Mouse (Mus musculus) heart, embryonic 11.5 days (tissue): ENCODE measurements at regions not wholly inside any gene's neighbourhood (a gene's known extent, or its start where the extent isn't known, plus 50 kb on each side); places are given as distances from the start of the nearest gene placed in this dataset.
A peak's percentile ranks its signal among the peaks of the same experiment; 100 is the strongest.

Experiments
- ATAC-seq: fragments of 200-750 bp; cut with Nextera tagmentation; replicated peaks from 2 replicates; pipeline ENCODE4 v1.8.0; 2017; ENCODE audit warnings: moderate library complexity; ENCODE audit not compliant: insufficient number of reproducible peaks, low FRiP score, low TSS enrichment
- H3K27ac ChIP-seq: fragments of 300-500 bp; sonication (generic); 2 replicates; pipeline ENCODE4 v1.5.1; 2014; ENCODE audit warnings: mild to moderate bottlenecking, low read depth, low read length
- H3K27me3 ChIP-seq: fragments of 300-500 bp; sonication (generic); 2 replicates; pipeline ENCODE4 v1.6.1; 2014; ENCODE audit warnings: mild to moderate bottlenecking, low read length, mixed read lengths; ENCODE audit not compliant: control insufficient read depth, insufficient read depth
- H3K36me3 ChIP-seq: fragments of 300-500 bp; sonication (generic); 2 replicates; pipeline ENCODE4 v1.6.1; 2014; ENCODE audit warnings: mild to moderate bottlenecking, low read length, moderate library complexity, mixed read lengths; ENCODE audit not compliant: control insufficient read depth, insufficient read depth
- H3K4me1 ChIP-seq: fragments of 300-500 bp; sonication (generic); 2 replicates; pipeline ENCODE4 v1.6.1; 2014; ENCODE audit warnings: low read length; ENCODE audit not compliant: control insufficient read depth, insufficient read depth
- H3K4me2 ChIP-seq: fragments of 300-500 bp; sonication (generic); 2 replicates; pipeline ENCODE4 v1.6.1; 2014; ENCODE audit warnings: mild to moderate bottlenecking, moderate library complexity
- H3K4me3 ChIP-seq: fragments of 300-500 bp; sonication (generic); 2 replicates; pipeline ENCODE4 v1.5.1; 2014; ENCODE audit warnings: low read depth, low read length
- H3K9ac ChIP-seq: fragments of 300-500 bp; sonication (generic); 2 replicates; pipeline ENCODE4 v1.6.1; 2014; ENCODE audit warnings: mild to moderate bottlenecking, low read depth, low read length, moderate library complexity
- H3K9me3 ChIP-seq: fragments of 300-500 bp; sonication (generic); replicated peaks from 2 replicates; pipeline ENCODE4 v1.6.1; 2016; ENCODE audit warnings: low read length; ENCODE audit not compliant: control insufficient read depth
- WGBS: fragments of 180-500 bp; shearing (Covaris S2); extraction: QIAGEN DNeasy Blood & Tissue Kit; methylation state at CpG from one replicate; pipeline ENCODE4 v1.1.7; 2014; ENCODE audit not compliant: insufficient replicate concordance; 5-methylcytosine and 5-hydroxymethylcytosine counted together

DNA sequence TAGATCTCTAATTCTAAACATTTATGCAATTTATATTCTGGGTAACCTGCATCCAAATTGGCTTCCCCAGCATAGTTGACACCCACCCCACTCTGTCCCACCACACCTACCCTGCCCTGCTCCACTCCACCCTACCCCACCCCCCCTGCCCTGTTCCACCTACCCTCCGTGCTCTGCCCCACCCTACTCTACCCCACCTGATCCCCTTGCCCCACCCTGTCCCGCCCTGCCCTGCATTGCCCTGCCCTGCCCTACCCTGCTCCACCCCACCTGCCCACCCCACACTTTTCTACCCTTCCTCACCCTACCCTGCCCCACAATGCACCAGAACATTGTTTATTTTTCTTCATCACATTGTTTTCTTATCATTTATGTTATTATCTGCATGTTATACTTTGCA, 185.6 kb upstream of the Fam3c start:
- no peaks in the 10 kb centered on the region for H3K4me1 ChIP-seq
- no peaks in the 10 kb centered on the region for H3K36me3 ChIP-seq
- no peaks in the 10 kb centered on the region for H3K9me3 ChIP-seq
- H3K4me3 ChIP-seq: no peak overlapping the region
- 88% methylated on average over 2 of the region's 2 CpGs for WGBS
- H3K9ac ChIP-seq: no peak overlapping the region
- ATAC-seq: 0 out of 2 replicates have a peak, but pooled peaks have one; percentile 22
- H3K27me3 ChIP-seq: no peaks in the 10 kb centered on the region
- no peak overlapping the region for H3K27ac ChIP-seq
- H3K4me2 ChIP-seq: no peak overlapping the region

DNA sequence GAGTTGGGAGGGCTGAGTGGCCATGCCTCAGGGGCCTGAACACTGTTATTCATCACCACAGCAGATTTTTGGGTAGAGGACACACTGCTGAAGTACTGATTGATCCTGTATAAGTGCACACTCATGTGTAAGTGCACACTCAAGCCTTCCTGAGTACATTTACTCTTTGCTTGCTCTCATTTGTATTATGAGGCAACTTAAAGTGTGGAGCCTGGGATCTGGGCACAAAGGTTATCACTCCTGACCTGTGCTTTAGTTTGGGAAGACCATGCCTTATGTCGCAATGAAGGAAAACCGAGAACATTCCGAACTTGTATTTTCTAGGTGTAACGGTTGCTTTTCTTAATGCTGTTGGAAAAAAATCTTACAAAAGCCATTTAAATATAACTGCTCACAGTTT, 182.2 kb upstream of the Fam3c start:
- H3K27me3 ChIP-seq: no peaks in the 10 kb centered on the region
- H3K4me3 ChIP-seq: no peak overlapping the region
- 82% methylated on average over 4 of the region's 4 CpGs for WGBS
- no peak overlapping the region for H3K27ac ChIP-seq
- no peaks in the 10 kb centered on the region for H3K4me1 ChIP-seq
- no peaks in the 10 kb centered on the region for H3K36me3 ChIP-seq
- no peak for ATAC-seq
- H3K4me2 ChIP-seq: no peak overlapping the region
- H3K9ac ChIP-seq: no peak overlapping the region
- no peaks in the 10 kb centered on the region for H3K9me3 ChIP-seq

DNA sequence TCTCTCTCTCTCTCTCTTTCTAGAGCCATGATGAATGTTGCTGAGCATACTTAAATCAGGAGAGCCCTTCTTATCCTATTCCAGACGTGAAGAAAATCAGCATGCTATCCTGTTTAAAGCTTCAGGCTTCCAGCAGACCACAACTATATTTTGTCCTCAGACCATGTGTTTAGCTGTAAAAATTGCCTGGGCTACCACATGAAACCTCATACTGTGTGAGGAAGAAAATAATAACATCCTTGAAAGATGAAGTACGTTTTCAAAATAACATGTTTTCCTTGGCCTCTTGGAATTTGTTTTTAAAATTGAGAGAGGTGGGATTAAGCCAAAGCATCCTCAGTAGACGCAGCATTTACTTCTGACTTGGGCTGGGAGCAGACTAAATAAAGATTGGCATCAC, 168.3 kb upstream of the Fam3c start:
- no peaks in the 10 kb centered on the region for H3K4me1 ChIP-seq
- no peak overlapping the region for H3K9ac ChIP-seq
- 65% methylated on average over 3 of the region's 3 CpGs for WGBS
- H3K4me3 ChIP-seq: no peak overlapping the region
- H3K36me3 ChIP-seq: no peaks in the 10 kb centered on the region
- no peak overlapping the region for H3K27ac ChIP-seq
- no peak for ATAC-seq
- H3K9me3 ChIP-seq: no peaks in the 10 kb centered on the region
- H3K27me3 ChIP-seq: no peaks in the 10 kb centered on the region
- no peak overlapping the region for H3K4me2 ChIP-seq

DNA sequence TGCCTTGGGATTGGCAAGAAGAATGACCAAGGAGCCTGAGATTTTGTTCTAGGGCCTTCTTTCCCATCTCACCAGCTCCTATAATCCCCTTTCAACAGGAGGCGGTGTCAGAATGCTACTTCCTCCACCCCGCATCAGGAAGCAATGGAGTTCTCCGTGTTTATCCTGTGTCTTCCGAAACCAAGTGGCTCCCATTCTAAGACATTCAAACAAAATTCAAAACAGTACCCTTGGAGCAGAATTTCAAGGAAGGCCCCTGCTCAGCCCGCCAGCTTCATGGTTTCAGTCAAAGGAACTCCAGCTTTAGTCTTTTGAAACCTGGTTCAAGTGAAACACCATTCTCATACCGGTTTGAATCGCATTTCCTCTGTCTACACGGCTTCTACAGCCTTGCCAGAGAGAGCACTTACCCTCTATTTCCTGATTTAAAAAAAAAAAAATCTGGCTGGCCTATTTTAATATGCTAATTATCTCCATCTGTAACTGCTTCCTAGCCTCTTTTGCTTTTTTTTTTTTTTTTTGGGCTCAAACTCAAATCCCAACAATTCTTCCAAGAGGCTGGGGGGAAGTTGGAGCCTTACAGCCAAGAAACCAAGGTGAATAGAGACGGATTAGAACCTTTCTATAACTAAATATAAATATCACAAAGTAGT, 167.7 kb upstream of the Fam3c start:
- Histone ChIP-seq H3K9me3 (no peaks in the 10 kb centered on the region), H3K4me1 (no peaks in the 10 kb centered on the region), H3K27me3 (no peaks in the 10 kb centered on the region), H3K36me3 (no peaks in the 10 kb centered on the region), H3K27ac (no peak overlapping the region), H3K4me3 (no peak overlapping the region), H3K4me2 (no peak overlapping the region), H3K9ac (no peak overlapping the region)
- no peak for ATAC-seq
- WGBS: 79% methylated on average over 9 of the region's 9 CpGs

DNA sequence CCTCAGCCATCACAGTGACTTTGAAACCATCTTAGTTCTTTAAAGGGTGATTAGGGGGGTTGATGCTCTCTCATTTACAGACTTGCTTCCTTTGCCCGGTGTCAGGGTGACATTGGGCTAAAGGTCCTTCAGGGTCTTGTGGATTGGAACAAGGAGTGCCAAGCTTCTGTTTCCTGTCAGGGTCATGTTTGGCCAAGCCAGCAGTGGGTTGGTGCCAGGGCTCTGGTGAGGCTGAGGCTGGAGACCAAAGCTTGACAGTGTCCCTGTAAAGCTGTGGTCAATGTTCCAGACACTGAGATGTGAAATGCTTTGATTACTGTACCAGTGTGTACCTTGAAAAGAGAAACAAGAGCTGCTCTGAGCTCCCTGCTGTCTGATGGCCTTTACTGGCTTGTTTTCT, 150.8 kb upstream of the Fam3c start:
- Histone ChIP-seq H3K27me3 (no peaks in the 10 kb centered on the region), H3K4me2 (no peak overlapping the region), H3K4me3 (no peak overlapping the region), H3K36me3 (no peaks in the 10 kb centered on the region), H3K9ac (no peak overlapping the region), H3K27ac (no peak overlapping the region), H3K4me1 (no peaks in the 10 kb centered on the region), H3K9me3 (no peaks in the 10 kb centered on the region)
- 71% methylated on average over 1 of the region's 1 CpGs for WGBS
- ATAC-seq: no peak

DNA sequence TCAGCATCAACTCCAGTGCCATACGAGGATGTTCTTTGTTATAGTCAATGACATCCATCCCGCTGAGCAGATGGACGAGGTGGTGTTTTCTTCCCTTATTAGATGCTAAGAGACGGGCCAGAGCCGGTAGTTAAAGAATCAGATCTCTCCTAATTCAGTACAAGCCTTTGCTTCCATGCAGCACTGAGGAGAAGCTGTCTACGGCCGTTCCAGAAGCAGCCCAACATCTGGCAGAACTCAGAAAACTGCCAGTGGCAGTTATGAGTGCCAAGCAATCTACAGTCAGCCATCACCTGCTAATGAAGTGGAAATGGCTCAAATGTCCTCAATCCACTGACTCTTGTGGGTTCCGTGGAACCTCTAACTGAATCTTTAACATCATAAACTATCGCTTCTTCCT, 141.3 kb upstream of the Fam3c start:
- H3K4me2 ChIP-seq: no peak overlapping the region
- ATAC-seq: no peak
- H3K9me3 ChIP-seq: no peaks in the 10 kb centered on the region
- no peak overlapping the region for H3K27ac ChIP-seq
- no peak overlapping the region for H3K4me3 ChIP-seq
- 71% methylated on average over 9 of the region's 9 CpGs for WGBS
- no peaks in the 10 kb centered on the region for H3K27me3 ChIP-seq
- H3K36me3 ChIP-seq: no peaks in the 10 kb centered on the region
- H3K4me1 ChIP-seq: no peaks in the 10 kb centered on the region
- no peak overlapping the region for H3K9ac ChIP-seq

DNA sequence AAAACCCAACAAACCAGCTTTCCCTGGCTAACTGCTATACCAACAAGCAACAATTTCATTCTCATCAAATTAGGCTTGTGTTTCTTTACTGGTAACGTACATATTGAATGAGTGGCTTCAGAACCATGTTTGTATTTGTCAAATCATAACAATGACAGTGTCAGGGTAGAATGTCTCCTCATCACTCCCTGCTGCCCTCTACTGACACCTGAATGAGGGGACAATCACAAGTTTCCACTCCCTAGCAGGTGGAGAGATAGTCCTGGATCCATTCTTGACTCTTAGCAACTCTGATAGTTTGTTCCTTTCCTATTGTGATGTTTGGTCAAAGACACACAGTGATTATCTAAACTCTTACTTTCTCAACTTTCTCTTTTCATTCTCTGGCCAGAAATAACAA, 140.4 kb upstream of the Fam3c start:
- ATAC-seq: no peak
- H3K27me3 ChIP-seq: no peaks in the 10 kb centered on the region
- whole genome bisulfite sequencing: 89% methylated on average over 1 of the region's 1 CpGs
- no peak overlapping the region for H3K27ac ChIP-seq
- no peaks in the 10 kb centered on the region for H3K9me3 ChIP-seq
- no peak overlapping the region for H3K4me3 ChIP-seq
- H3K9ac ChIP-seq: no peak overlapping the region
- H3K36me3 ChIP-seq: no peaks in the 10 kb centered on the region
- H3K4me1 ChIP-seq: no peaks in the 10 kb centered on the region
- no peak overlapping the region for H3K4me2 ChIP-seq

DNA sequence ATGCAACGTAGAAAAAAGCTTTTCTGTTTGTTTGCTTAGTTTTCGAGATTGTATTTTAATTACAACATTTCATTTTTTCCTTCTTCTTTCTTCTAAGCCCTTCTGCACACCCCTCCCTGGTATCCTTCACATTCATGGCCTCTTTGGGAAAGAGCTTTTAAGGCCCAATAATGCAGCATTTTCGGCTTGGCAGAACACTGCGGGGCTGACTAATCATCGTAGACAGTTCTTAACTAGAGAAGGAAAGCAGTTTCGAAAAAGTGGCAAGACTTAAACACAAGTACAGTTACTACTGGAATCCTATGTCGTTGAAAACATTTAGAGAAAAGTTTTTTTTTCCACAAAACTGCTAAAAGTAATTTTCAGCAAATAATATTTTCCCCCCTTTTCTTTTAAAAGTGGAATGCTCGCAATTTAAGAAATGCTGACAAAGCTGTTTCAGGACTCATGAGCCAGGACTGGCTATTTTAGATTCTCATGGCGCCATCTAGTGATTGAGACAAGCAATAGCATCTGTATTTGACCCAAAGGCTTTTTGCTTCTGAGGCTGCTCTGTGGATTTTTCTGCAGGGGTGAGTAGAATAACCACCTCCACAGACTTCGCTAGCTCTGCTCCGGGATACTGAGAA, 137.7 kb upstream of the Fam3c start:
- no peak overlapping the region for H3K9ac ChIP-seq

DNA sequence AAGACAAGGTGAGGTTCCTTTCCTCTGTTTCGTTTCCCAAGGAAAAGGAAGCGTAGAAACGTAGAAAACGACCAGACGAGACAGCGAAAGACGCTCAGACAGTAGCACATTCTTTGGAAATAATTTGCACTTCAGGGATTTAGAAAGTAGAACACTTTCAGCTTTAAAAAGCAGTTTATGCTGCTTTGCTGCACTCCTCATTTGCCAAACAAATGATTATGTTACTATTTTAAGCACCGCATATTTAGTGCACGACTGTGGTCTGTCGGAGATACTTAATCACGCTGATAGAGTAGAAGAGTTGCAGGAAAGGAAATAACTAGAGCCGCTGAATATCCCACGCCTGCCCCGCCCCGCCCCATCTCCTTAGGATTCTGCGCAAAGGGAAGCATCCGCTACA, 136.9 kb upstream of the Fam3c start:
- Histone ChIP-seq H3K27me3 (no peaks in the 10 kb centered on the region), H3K36me3 (no peaks in the 10 kb centered on the region), H3K9ac (no peak overlapping the region), H3K4me2 (no peak overlapping the region), H3K4me3 (no peak overlapping the region), H3K27ac (no peak overlapping the region), H3K9me3 (no peaks in the 10 kb centered on the region), H3K4me1 (no peaks in the 10 kb centered on the region)
- 73% methylated on average over 17 of the region's 17 CpGs for WGBS
- ATAC-seq: no peak

More for the DNA sequence above, 137.7 kb upstream of the Fam3c start:
- WGBS: 41% methylated on average over 11 of the region's 11 CpGs
- Histone ChIP-seq H3K9me3 (no peaks in the 10 kb centered on the region), H3K27ac (no peak overlapping the region), H3K27me3 (no peaks in the 10 kb centered on the region), H3K4me3 (no peak overlapping the region), H3K4me1 (no peaks in the 10 kb centered on the region), H3K4me2 (peak overlapping the region; percentile 11; the same call in 1 of the 2 replicates), H3K36me3 (no peaks in the 10 kb centered on the region)
- no peak for ATAC-seq
